Mouse (Mus musculus) hindbrain, embryonic 15.5 days (tissue): Measurements from ENCODE around the gene Cdh18. TPM values are rescaled to one million over a fixed set of nuclear protein-coding genes. Genes with fewer than 3 reads are reported as not detected.

ENCODE experiments used
- ATAC-seq: fragments of 200-750 bp; cut with Nextera tagmentation; 2 replicates; pipeline ENCODE4 v1.8.0; 2017; ENCODE audit warnings: low read depth, moderate number of reproducible peaks, moderate TSS enrichment; ENCODE audit not compliant: low FRiP score
- H3K27ac ChIP-seq: fragments of 300-500 bp; sonication (generic); replicated peaks from 2 replicates; pipeline ENCODE4 v1.5.1; 2015; ENCODE audit warnings: mild to moderate bottlenecking, inconsistent platforms
- H3K27me3 ChIP-seq: fragments of 300-500 bp; sonication (generic); 2 replicates; pipeline ENCODE4 v1.6.1; 2015; ENCODE audit warnings: control low read depth, inconsistent platforms
- H3K36me3 ChIP-seq: fragments of 300-500 bp; sonication (generic); 2 replicates; pipeline ENCODE4 v1.6.1; 2015; ENCODE audit warnings: control low read depth, inconsistent platforms
- H3K4me1 ChIP-seq: fragments of 300-500 bp; sonication (generic); replicated peaks from 2 replicates; pipeline ENCODE4 v1.6.1; 2015; ENCODE audit warnings: control low read depth, inconsistent platforms
- H3K4me2 ChIP-seq: fragments of 300-500 bp; sonication (generic); 2 replicates; pipeline ENCODE4 v1.6.1; 2015; ENCODE audit warnings: moderate library complexity, mild to moderate bottlenecking, inconsistent platforms
- H3K4me3 ChIP-seq: fragments of 300-500 bp; sonication (generic); 2 replicates; pipeline ENCODE4 v1.5.1; 2015; ENCODE audit warnings: mild to moderate bottlenecking, inconsistent platforms
- H3K9ac ChIP-seq: fragments of 300-500 bp; sonication (generic); 2 replicates; pipeline ENCODE4 v1.6.1; 2015; ENCODE audit warnings: inconsistent platforms
- H3K9me3 ChIP-seq: fragments of 300-500 bp; sonication (generic); 2 replicates; pipeline ENCODE4 v1.6.1; 2016; ENCODE audit warnings: control low read depth, inconsistent platforms
- WGBS: fragments of 180-500 bp; shearing (Covaris S2); methylation state at CpG from one replicate; pipeline ENCODE4 v1.1.7; 2015; 5-methylcytosine and 5-hydroxymethylcytosine counted together
- polyA plus RNA-seq: library from polyadenylated mRNA; unstranded; fragments of >200 nt; fragmentation: Nextera tagmentation; extraction: Ambion mirVana; gene quantifications from 2 replicates; pipeline ENCODE4 v1.2.1, GENCODE M21; 2015

Cdh18 gene
- polyA plus RNA-seq, 1 experiment from 2014 or later, result 11.4 TPM

- Histone ChIP-seq H3K4me3 (no peak overlapping the region), H3K4me1 (no peaks in the 10 kb centered on the region), H3K36me3 (no peaks in the 10 kb centered on the region), H3K27me3 (no peaks in the 10 kb centered on the region), H3K9me3 (no peaks in the 10 kb centered on the region), H3K9ac (no peak overlapping the region), H3K27ac (no peak overlapping the region), H3K4me2 (no peak overlapping the region)
- 91% methylated on average over 4 of the region's 4 CpGs for WGBS
- no peak for ATAC-seq
Observed at GRCm38 (mm10) chr15:22776346-22776745, 227.5 kb downstream of the Cdh18 start.

DNA sequence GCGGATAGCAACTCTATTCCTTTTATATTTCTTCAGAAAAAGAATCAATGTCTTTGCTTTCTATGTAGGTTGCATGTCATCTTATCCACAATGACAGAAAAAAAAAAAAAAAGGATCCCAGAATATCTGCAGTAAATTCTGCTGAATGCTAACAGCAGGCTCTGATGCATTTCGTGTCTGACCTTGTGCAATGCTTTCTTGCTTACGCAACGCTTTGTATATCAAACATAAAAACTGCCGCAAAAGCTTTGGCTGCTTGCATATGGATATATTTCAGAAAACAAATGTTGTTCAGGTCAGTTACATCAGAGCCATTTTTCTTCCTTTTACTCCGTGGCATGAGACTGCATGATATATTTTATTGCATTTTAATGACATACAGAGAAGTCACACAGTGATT, 240.9 kb downstream of the Cdh18 start:
- Histone ChIP-seq H3K27me3 (no peaks in the 10 kb centered on the region), H3K27ac (no peak overlapping the region), H3K9ac (no peak overlapping the region), H3K4me1 (no peaks in the 10 kb centered on the region), H3K36me3 (no peaks in the 10 kb centered on the region), H3K4me2 (no peak overlapping the region), H3K4me3 (no peak overlapping the region), H3K9me3 (no peaks in the 10 kb centered on the region)
- 75% methylated on average over 6 of the region's 6 CpGs for WGBS
- ATAC-seq, result no peak

GRCm38 (mm10) chr15:22791791-22792190, 243.0 kb downstream of the Cdh18 start:
- Histone ChIP-seq H3K27ac (no peak overlapping the region), H3K27me3 (no peaks in the 10 kb centered on the region), H3K4me3 (no peak overlapping the region), H3K36me3 (no peaks in the 10 kb centered on the region), H3K4me1 (no peaks in the 10 kb centered on the region), H3K9me3 (no peaks in the 10 kb centered on the region), H3K4me2 (no peak overlapping the region), H3K9ac (no peak overlapping the region)
- ATAC-seq, result no peak
- 88% methylated on average over 3 of the region's 3 CpGs for WGBS

- Histone ChIP-seq H3K9ac (no peak overlapping the region), H3K4me2 (no peak overlapping the region), H3K9me3 (no peaks in the 10 kb centered on the region), H3K27me3 (no peaks in the 10 kb centered on the region), H3K36me3 (no peaks in the 10 kb centered on the region), H3K4me3 (no peak overlapping the region), H3K4me1 (no peaks in the 10 kb centered on the region), H3K27ac (no peak overlapping the region)
- ATAC-seq, result no peak
Observed at GRCm38 (mm10) chr15:22833127-22833526, 284.3 kb downstream of the Cdh18 start.

- Histone ChIP-seq H3K36me3 (no peaks in the 10 kb centered on the region), H3K4me3 (no peak overlapping the region), H3K4me2 (no peak overlapping the region), H3K9me3 (no peaks in the 10 kb centered on the region), H3K4me1 (no peaks in the 10 kb centered on the region), H3K27ac (no peak overlapping the region), H3K27me3 (no peaks in the 10 kb centered on the region), H3K9ac (no peak overlapping the region)
- 61% methylated on average over 1 of the region's 1 CpGs for WGBS
- ATAC-seq, result no peak
Observed at GRCm38 (mm10) chr15:22837173-22837572, 288.4 kb downstream of the Cdh18 start.

GRCm38 (mm10) chr15:22857704-22858103, 308.9 kb downstream of the Cdh18 start:
- no peak overlapping the region for H3K4me2 ChIP-seq
- no peaks in the 10 kb centered on the region for H3K36me3 ChIP-seq
- H3K27me3 ChIP-seq, result no peaks in the 10 kb centered on the region
- H3K9ac ChIP-seq, result no peak overlapping the region
- H3K9me3 ChIP-seq, result no peaks in the 10 kb centered on the region
- ATAC-seq, result no peak
- H3K4me3 ChIP-seq, result no peak overlapping the region
- H3K4me1 ChIP-seq, result no peaks in the 10 kb centered on the region
- no peak overlapping the region for H3K27ac ChIP-seq

DNA sequence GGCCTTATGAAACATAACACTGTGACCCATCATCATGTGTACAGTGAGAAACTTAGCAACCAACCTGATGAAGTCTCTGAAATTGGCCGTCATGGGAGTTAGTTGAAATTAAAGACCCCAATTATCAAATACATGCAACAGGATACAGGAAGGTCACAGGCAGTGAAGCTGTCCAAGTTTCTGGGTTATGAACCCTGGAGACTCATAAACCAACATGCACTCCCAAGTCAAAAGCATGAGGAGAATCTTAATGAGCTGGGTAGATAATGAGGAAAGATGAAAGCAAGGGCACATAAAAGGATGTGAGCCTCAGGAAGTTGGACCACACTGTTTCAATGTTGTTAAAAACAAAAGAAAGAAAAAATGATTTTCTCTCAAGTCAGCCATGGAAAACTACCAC, 321.9 kb downstream of the Cdh18 start:
- Histone ChIP-seq H3K9me3 (no peaks in the 10 kb centered on the region), H3K27me3 (no peaks in the 10 kb centered on the region), H3K9ac (no peak overlapping the region), H3K36me3 (no peaks in the 10 kb centered on the region), H3K4me3 (no peak overlapping the region), H3K27ac (no peak overlapping the region), H3K4me1 (no peaks in the 10 kb centered on the region), H3K4me2 (no peak overlapping the region)
- WGBS, result 86% methylated on average over 1 of the region's 1 CpGs
- no peak for ATAC-seq

GRCm38 (mm10) chr15:22897724-22898123, 348.9 kb downstream of the Cdh18 start:
- Histone ChIP-seq H3K36me3 (no peaks in the 10 kb centered on the region), H3K4me1 (no peaks in the 10 kb centered on the region), H3K27me3 (no peaks in the 10 kb centered on the region), H3K9ac (no peak overlapping the region), H3K27ac (no peak overlapping the region), H3K4me3 (no peak overlapping the region), H3K4me2 (no peak overlapping the region), H3K9me3 (no peaks in the 10 kb centered on the region)
- no peak for ATAC-seq
- WGBS, result 68% methylated on average over 4 of the region's 4 CpGs

- no peak overlapping the region for H3K4me2 ChIP-seq
- ATAC-seq, result no peak
Observed at GRCm38 (mm10) chr15:22898208-22898607, 349.4 kb downstream of the Cdh18 start.

DNA sequence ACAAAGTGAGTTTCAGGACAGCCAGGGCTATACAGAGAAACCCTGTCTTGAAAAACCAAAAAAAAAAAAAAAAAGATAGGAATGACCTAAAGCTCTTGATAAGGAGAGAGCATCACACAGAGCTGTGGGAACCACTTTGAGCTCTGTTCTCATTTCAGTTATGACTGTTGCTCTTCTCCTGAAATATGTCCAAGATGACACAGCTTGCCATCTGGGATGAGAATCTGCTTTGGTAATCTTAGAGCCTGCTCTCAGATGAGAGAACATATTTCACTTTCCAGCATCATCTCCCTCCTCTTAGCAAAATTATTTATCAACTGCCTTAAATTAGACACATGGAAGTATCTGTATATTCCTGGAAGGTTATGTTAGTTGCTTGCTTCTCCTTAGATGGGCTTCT, 365.6 kb downstream of the Cdh18 start:
- H3K9me3 ChIP-seq, result no peaks in the 10 kb centered on the region
- H3K4me2 ChIP-seq, result no peak overlapping the region
- no peak overlapping the region for H3K27ac ChIP-seq
- no peaks in the 10 kb centered on the region for H3K36me3 ChIP-seq
- no peaks in the 10 kb centered on the region for H3K27me3 ChIP-seq
- no peaks in the 10 kb centered on the region for H3K4me1 ChIP-seq
- H3K9ac ChIP-seq, result no peak overlapping the region
- no peak for ATAC-seq
- no peak overlapping the region for H3K4me3 ChIP-seq

More at GRCm38 (mm10) chr15:22898208-22898607, 349.4 kb downstream of the Cdh18 start:
- Histone ChIP-seq H3K9ac (no peak overlapping the region), H3K4me1 (no peaks in the 10 kb centered on the region), H3K27me3 (no peaks in the 10 kb centered on the region), H3K4me3 (no peak overlapping the region), H3K36me3 (no peaks in the 10 kb centered on the region), H3K9me3 (no peaks in the 10 kb centered on the region), H3K27ac (no peak overlapping the region)
- 79% methylated on average over 4 of the region's 4 CpGs for WGBS

GRCm38 (mm10) chr15:22934293-22934692, 385.5 kb downstream of the Cdh18 start:
- no peaks in the 10 kb centered on the region for H3K9me3 ChIP-seq
- WGBS, result 69% methylated on average over 4 of the region's 4 CpGs
- H3K9ac ChIP-seq, result no peak overlapping the region
- H3K27ac ChIP-seq, result no peak overlapping the region
- no peaks in the 10 kb centered on the region for H3K27me3 ChIP-seq
- no peak overlapping the region for H3K4me2 ChIP-seq
- no peaks in the 10 kb centered on the region for H3K36me3 ChIP-seq
- no peak for ATAC-seq
- H3K4me1 ChIP-seq, result no peaks in the 10 kb centered on the region
- no peak overlapping the region for H3K4me3 ChIP-seq

DNA sequence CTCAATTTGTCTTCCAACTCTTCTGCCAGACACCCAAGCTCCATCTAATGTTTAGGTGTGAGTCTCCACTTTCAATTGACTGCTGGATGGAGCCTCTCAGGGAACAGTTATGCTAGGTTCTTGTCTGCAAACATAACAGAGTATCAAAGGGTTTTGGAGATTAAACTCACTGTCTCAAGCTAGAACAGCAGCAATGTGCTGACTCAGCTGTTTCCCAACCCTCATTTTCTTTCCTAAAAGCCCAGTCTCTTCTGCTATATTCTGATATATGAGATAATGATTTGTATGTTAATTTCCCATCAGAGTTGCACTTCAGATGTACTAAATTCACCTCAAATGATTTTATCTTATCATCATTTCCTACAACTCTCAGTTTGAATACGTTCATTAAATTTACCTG, 398.4 kb downstream of the Cdh18 start:
- Histone ChIP-seq H3K4me3 (no peak overlapping the region), H3K9me3 (no peaks in the 10 kb centered on the region), H3K27ac (no peak overlapping the region), H3K9ac (no peak overlapping the region), H3K36me3 (no peaks in the 10 kb centered on the region), H3K27me3 (no peaks in the 10 kb centered on the region), H3K4me2 (no peak overlapping the region), H3K4me1 (no peaks in the 10 kb centered on the region)
- 80% methylated on average over 1 of the region's 1 CpGs for WGBS
- ATAC-seq, result no peak

DNA sequence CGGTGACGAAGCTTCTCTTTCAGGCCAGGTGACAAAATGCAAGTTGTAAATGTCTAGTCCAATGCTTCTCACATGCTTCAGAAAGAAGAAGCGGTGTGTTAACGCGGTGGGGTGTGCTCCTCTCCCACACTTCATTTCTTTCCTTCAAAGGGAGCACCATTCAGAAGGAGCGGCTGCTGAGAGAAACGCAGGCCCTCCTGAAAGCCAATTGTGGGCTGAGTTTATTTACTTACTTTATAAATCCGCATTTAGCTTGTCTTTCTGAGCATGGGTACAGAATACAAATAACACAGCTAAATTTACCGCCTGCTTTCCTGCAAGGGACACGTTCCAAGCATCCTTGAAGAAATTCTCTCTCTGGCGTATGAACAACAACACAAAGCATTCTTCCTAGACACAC, 420.6 kb downstream of the Cdh18 start:
- ATAC-seq, result no peak
- H3K4me1 ChIP-seq, result no peaks in the 10 kb centered on the region
- no peaks in the 10 kb centered on the region for H3K27me3 ChIP-seq
- no peaks in the 10 kb centered on the region for H3K36me3 ChIP-seq
- H3K4me2 ChIP-seq, result no peak overlapping the region
- no peak overlapping the region for H3K4me3 ChIP-seq
- WGBS, result 76% methylated on average over 11 of the region's 11 CpGs
- no peak overlapping the region for H3K9ac ChIP-seq
- H3K9me3 ChIP-seq, result no peaks in the 10 kb centered on the region
- H3K27ac ChIP-seq, result no peak overlapping the region
